Mouse (Mus musculus): Measurements from ENCODE around the gene Rgs10. TPM values are rescaled to one million over a fixed set of nuclear protein-coding genes. Genes with fewer than 3 reads are reported as not detected.

Gene Rgs10
- polyA plus RNA-seq, 1 experiment from 2014 or later = 56.7 TPM

Other genes starting within 250 kb of the Rgs10 start
- not detected in 2 replicates for gene Cox6a2, start 212.4 kb downstream of the Rgs10 start, polyA plus RNA-seq (2014; fragmentation: Nextera tagmentation; extraction: Ambion mirVana)
- gene Armc5, start 181.4 kb downstream of the Rgs10 start, polyA plus RNA-seq (2014; fragmentation: Nextera tagmentation; extraction: Ambion mirVana) = 9.1 and 10.7 TPM in 2 replicates
- gene 9130023H24Rik, start 180.7 kb downstream of the Rgs10 start, polyA plus RNA-seq (2014; fragmentation: Nextera tagmentation; extraction: Ambion mirVana) = 7.4 and 8.7 TPM in 2 replicates
- gene Tgfb1i1, start 171.9 kb downstream of the Rgs10 start, polyA plus RNA-seq (2014; fragmentation: Nextera tagmentation; extraction: Ambion mirVana) = 23.5 and 27.8 TPM in 2 replicates
- 0.23 TPM in 1 of 2 replicates, not detected in the other for gene Slc5a2, start 153.1 kb downstream of the Rgs10 start, polyA plus RNA-seq (2014; fragmentation: Nextera tagmentation; extraction: Ambion mirVana)
- gene BC017158, start 120.6 kb downstream of the Rgs10 start, polyA plus RNA-seq (2014; fragmentation: Nextera tagmentation; extraction: Ambion mirVana) = 23.6 and 23.9 TPM in 2 replicates
- 33.7 and 37.1 TPM in 2 replicates for gene Tial1, start 43.0 kb upstream of the Rgs10 start, polyA plus RNA-seq (2014; fragmentation: Nextera tagmentation; extraction: Ambion mirVana)
- 2.9 and 3.4 TPM in 2 replicates for gene Bag3, start 104.9 kb upstream of the Rgs10 start, polyA plus RNA-seq (2014; fragmentation: Nextera tagmentation; extraction: Ambion mirVana)
- 418 and 450 TPM in 2 replicates for gene Inpp5f, start 192.6 kb upstream of the Rgs10 start, polyA plus RNA-seq (2014; fragmentation: Nextera tagmentation; extraction: Ambion mirVana)

Data from hindbrain, embryonic 14.5 days (tissue).